Mouse (Mus musculus): ENCODE data around the gene Lrch3. TPM values are rescaled to one million over a fixed set of nuclear protein-coding genes. Genes with fewer than 3 reads are reported as not detected.
"Not testable (repeated sequence)": the region's sequence is repeated elsewhere in the genome, so short reads cannot be mapped to it uniquely, and the experiment has no call there.

Lrch3 gene
- polyA plus RNA-seq, 1 experiment: 21.0 TPM

GRCm38 (mm10) chr16:32913212-32913611, 688 bp upstream of the Lrch3 start:
- peaks cover 5% of the 10 kb centered on the region; the same call in 1 of the 2 replicates for H3K4me1 ChIP-seq (ENCODE audit: control insufficient read depth, insufficient read depth, low read length)
- no peak overlapping the region for H3K27ac ChIP-seq (ENCODE audit: insufficient read depth, low read depth, low read length)
- no peaks in the 10 kb centered on the region for H3K36me3 ChIP-seq (ENCODE audit: control insufficient read depth, insufficient read depth, low read length)
- DNase-seq: no peak
- H3K4me3 ChIP-seq (ENCODE audit: insufficient read depth, low read depth, low read length): no peak overlapping the region
- WGBS: 58% methylated on average over 7 of the region's 7 CpGs
- H3K27me3 ChIP-seq (replicated peaks; ENCODE audit: control insufficient read depth, insufficient read depth, low read length): no peaks in the 10 kb centered on the region
- TF ChIP-seq POLR2A (IDR thresholded peaks at IDR 0.05; ENCODE audit: low read depth, low read length): no peak
- TF ChIP-seq CTCF (conservative IDR thresholded peaks at IDR 0.05; ENCODE audit: insufficient read depth, insufficient read length, low read depth, low read length): no peak

GRCm38 (mm10) chr16:32915292-32916068, 1.6 kb downstream of the Lrch3 start:
- Histone ChIP-seq H3K4me1 (ENCODE audit: control insufficient read depth, insufficient read depth, low read length) (peaks cover 5% of the 10 kb centered on the region; the same call in 1 of the 2 replicates), H3K27ac (ENCODE audit: insufficient read depth, low read depth, low read length) (no peak overlapping the region), H3K4me3 (ENCODE audit: insufficient read depth, low read depth, low read length) (peak overlapping the region; percentile 24; the same call in 1 of the 2 replicates), H3K36me3 (ENCODE audit: control insufficient read depth, insufficient read depth, low read length) (no peaks in the 10 kb centered on the region), H3K27me3 (replicated peaks; ENCODE audit: control insufficient read depth, insufficient read depth, low read length) (no peaks in the 10 kb centered on the region)
- no peak for TF ChIP-seq POLR2A (IDR thresholded peaks at IDR 0.05; ENCODE audit: low read depth, low read length)
- TF ChIP-seq CTCF (conservative IDR thresholded peaks at IDR 0.05; ENCODE audit: insufficient read depth, insufficient read length, low read depth, low read length): no peak
- 76% methylated on average over 9 of the region's 9 CpGs for WGBS
- DNase-seq: no peak

GRCm38 (mm10) chr16:32926629-32927028, 12.7 kb downstream of the Lrch3 start:
- H3K27ac ChIP-seq (ENCODE audit: insufficient read depth, low read depth, low read length); DNase-seq; H3K4me1 ChIP-seq (ENCODE audit: control insufficient read depth, insufficient read depth, low read length); H3K27me3 ChIP-seq (replicated peaks; ENCODE audit: control insufficient read depth, insufficient read depth, low read length); H3K36me3 ChIP-seq (ENCODE audit: control insufficient read depth, insufficient read depth, low read length); H3K4me3 ChIP-seq (ENCODE audit: insufficient read depth, low read depth, low read length): not testable (repeated sequence)
- WGBS: 93% methylated on average over 9 of the region's 9 CpGs

DNA sequence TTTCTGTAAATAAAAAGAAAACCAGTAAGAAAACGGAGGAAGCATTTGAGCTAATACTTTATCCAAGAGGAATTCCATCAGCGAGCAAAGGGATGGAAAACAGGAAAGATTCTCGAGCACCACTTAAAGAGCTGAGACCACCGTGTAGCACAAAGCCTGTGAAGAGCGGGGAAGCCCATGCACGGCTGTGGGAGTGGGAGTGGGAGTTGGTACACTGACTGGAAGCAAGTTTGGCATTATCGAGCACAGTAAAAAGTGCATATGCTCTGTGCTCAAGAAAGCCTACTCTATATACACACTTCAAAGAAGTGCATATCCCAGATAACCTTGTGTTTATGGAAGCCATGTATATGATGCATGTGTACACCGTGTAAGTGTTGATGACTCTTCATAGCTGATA, 13.1 kb downstream of the Lrch3 start:
- DNase-seq: no peak
- Histone ChIP-seq H3K4me3 (ENCODE audit: insufficient read depth, low read depth, low read length) (no peak overlapping the region), H3K27ac (ENCODE audit: insufficient read depth, low read depth, low read length) (no peak overlapping the region), H3K27me3 (replicated peaks; ENCODE audit: control insufficient read depth, insufficient read depth, low read length) (no peaks in the 10 kb centered on the region), H3K4me1 (ENCODE audit: control insufficient read depth, insufficient read depth, low read length) (peaks cover 5% of the 10 kb centered on the region; the same call in 1 of the 2 replicates), H3K36me3 (ENCODE audit: control insufficient read depth, insufficient read depth, low read length) (no peaks in the 10 kb centered on the region)
- 91% methylated on average over 8 of the region's 8 CpGs for WGBS
- TF ChIP-seq POLR2A (IDR thresholded peaks at IDR 0.05; ENCODE audit: low read depth, low read length) (no peak), CTCF (conservative IDR thresholded peaks at IDR 0.05; ENCODE audit: insufficient read depth, insufficient read length, low read depth, low read length) (no peak)

- Histone ChIP-seq H3K27ac (ENCODE audit: insufficient read depth, low read depth, low read length) (no peak overlapping the region), H3K36me3 (ENCODE audit: control insufficient read depth, insufficient read depth, low read length) (no peaks in the 10 kb centered on the region), H3K4me1 (ENCODE audit: control insufficient read depth, insufficient read depth, low read length) (peaks cover 15% of the 10 kb centered on the region), H3K4me3 (ENCODE audit: insufficient read depth, low read depth, low read length) (no peak overlapping the region), H3K27me3 (replicated peaks; ENCODE audit: control insufficient read depth, insufficient read depth, low read length) (no peaks in the 10 kb centered on the region)
- TF ChIP-seq CTCF (conservative IDR thresholded peaks at IDR 0.05; ENCODE audit: insufficient read depth, insufficient read length, low read depth, low read length): no peak
- TF ChIP-seq POLR2A (IDR thresholded peaks at IDR 0.05; ENCODE audit: low read depth, low read length): no peak
- DNase-seq: no peak
- 69% methylated on average over 2 of the region's 2 CpGs for WGBS
Measured at GRCm38 (mm10) chr16:32929918-32930317, 16.0 kb downstream of the Lrch3 start.

DNA sequence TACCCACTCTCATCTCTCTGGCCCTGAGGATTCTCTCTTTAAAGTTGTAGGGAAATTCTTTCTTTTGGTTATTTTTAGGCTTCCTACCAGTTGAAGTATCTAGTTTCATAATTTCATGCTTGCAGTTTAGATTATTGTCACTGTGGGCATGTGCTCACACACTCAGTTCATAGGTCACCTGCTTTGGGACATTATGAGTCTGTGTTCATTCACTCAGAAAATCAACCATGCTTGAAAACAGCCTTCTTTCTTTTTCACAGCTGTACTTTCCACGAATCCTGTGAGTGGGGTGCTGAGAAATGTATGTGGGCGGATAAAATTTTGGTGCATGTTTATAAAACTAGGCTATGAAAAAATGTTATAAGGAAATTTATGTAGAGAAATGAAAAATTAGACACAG, 20.6 kb downstream of the Lrch3 start:
- peak; percentile 73 for DNase-seq
- no peak overlapping the region for H3K27ac ChIP-seq (ENCODE audit: insufficient read depth, low read depth, low read length)
- H3K27me3 ChIP-seq (replicated peaks; ENCODE audit: control insufficient read depth, insufficient read depth, low read length): no peaks in the 10 kb centered on the region
- 35% methylated on average over 2 of the region's 2 CpGs for WGBS
- no peak for TF ChIP-seq POLR2A (IDR thresholded peaks at IDR 0.05; ENCODE audit: low read depth, low read length)
- no peak for TF ChIP-seq CTCF (conservative IDR thresholded peaks at IDR 0.05; ENCODE audit: insufficient read depth, insufficient read length, low read depth, low read length)
- H3K4me3 ChIP-seq (ENCODE audit: insufficient read depth, low read depth, low read length): no peak overlapping the region
- peaks cover 22% of the 10 kb centered on the region for H3K4me1 ChIP-seq (ENCODE audit: control insufficient read depth, insufficient read depth, low read length)
- H3K36me3 ChIP-seq (ENCODE audit: control insufficient read depth, insufficient read depth, low read length): no peaks in the 10 kb centered on the region

- peak overlapping the region; percentile 15; the same call in 1 of the 2 replicates for H3K27ac ChIP-seq (ENCODE audit: insufficient read depth, low read depth, low read length)
Measured at GRCm38 (mm10) chr16:32935088-32935487, 21.2 kb downstream of the Lrch3 start.

More at GRCm38 (mm10) chr16:32935088-32935487, 21.2 kb downstream of the Lrch3 start:
- 21% methylated on average over 1 of the region's 1 CpGs for WGBS
- peak; percentile 12 for DNase-seq
- Histone ChIP-seq H3K4me3 (ENCODE audit: insufficient read depth, low read depth, low read length) (no peak overlapping the region), H3K36me3 (ENCODE audit: control insufficient read depth, insufficient read depth, low read length) (no peaks in the 10 kb centered on the region), H3K27me3 (replicated peaks; ENCODE audit: control insufficient read depth, insufficient read depth, low read length) (no peaks in the 10 kb centered on the region), H3K4me1 (ENCODE audit: control insufficient read depth, insufficient read depth, low read length) (peaks cover 25% of the 10 kb centered on the region)
- no peak for TF ChIP-seq POLR2A (IDR thresholded peaks at IDR 0.05; ENCODE audit: low read depth, low read length)
- no peak for TF ChIP-seq CTCF (conservative IDR thresholded peaks at IDR 0.05; ENCODE audit: insufficient read depth, insufficient read length, low read depth, low read length)

All from kidney, adult 2 months (tissue).